Mouse (Mus musculus): ENCODE results near the gene Wwox. TPM values are rescaled to one million over a fixed set of nuclear protein-coding genes. Genes with fewer than 3 reads are reported as not detected.

Gene Wwox
- total RNA-seq, 2 experiments from 2014 or later: 7.4 to 8.1 TPM

DNA sequence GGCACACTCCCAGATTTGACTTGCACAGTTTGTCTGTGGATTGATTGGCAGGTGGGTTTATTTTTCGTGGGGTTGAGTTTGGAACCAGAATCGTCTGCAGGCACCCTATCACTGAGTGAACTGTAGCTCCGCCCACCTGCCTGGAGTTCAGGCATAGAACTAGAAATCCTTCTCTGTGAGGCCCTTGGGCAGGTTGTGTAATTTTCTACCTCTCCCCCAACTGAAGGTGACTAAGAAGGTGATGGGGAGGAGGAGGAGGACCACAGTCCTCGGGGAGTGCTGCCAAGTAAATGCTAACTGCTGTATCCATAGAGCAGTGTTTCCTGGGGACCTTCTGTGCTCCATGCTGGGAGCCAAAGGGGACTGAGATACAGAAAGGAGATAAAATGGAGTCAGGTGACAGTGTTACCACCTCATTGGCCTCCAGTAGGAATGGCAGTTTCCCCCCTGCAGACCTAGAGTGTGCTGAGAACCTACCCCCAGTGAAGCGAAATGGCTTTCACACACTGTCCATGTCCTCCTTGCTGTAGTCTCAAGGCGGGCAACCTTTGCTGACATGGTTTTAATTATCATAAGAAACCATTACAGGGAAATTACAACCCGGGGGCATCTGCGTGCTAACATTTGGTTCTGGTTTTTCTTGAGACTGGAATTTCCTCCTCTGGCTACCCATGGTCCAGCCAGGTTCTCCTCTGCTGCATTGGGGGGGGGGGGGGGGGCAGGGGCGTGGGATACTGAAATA, 195.4 kb downstream of the Wwox start:
- intact Hi-C loops (cut with DNase I): no loop called here
- no peak for DNase-seq

DNA sequence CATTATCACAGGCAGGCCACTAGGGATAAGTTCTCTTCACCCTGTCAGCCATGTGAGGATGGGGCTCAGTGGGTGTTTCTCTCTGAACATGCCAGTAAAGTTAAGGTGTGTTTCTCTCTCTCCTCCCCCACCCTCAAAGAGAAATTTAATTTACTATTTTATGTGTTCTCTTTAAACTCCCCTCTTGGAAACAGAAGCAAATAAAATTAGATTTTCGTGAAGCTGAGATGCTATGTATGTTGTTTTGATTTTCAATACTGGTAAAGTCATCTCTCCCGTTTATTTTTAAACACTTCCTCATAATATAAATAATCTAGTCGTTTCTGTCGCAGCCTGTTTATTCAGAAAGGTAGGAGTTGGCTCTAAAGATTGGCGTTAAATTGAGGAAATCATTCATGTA, 196.9 kb downstream of the Wwox start:
- intact Hi-C loops (cut with DNase I): no loop called here
- DNase-seq: no peak

DNA sequence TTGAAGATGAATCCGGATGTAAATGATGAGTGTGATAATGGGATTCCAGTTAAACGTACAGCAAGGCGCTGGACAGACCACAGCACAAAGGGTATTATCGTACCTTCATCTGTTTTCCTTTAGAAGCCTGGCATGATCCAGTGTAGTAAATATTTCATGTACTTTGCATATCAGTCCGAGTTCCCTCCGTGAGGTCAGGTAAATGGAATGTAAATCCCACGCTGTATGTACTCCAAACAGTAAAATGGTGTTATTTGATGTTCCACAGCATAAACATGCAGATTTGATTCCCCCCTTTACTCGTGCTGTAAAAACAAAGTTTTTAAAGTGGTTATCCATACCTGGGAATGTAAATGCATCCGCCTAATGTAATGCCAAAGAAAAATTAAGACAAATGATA, 202.4 kb downstream of the Wwox start:
- intact Hi-C loops (cut with DNase I): no loop called here
- DNase-seq: no peak

DNA sequence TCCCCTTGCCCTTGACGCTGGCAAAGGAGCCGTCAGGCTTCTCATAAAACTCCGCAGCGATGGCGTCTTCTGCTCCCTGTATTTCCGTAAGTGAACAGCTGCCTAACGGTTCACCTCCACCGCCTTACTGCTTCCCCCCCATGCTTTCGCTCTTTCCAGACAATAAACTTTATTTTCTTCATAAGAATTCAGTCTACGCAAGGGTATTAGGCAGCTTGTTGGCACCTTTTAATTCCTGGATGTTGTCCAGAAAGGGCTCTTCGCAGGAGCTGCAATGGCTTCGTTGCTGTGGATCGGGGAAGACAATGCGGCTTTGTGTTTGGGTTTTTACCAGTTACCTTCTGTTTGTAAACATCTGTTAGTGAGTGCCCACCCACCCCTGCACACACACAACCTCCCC, 211.3 kb downstream of the Wwox start:
- intact Hi-C loops (cut with DNase I): no loop called here

DNA sequence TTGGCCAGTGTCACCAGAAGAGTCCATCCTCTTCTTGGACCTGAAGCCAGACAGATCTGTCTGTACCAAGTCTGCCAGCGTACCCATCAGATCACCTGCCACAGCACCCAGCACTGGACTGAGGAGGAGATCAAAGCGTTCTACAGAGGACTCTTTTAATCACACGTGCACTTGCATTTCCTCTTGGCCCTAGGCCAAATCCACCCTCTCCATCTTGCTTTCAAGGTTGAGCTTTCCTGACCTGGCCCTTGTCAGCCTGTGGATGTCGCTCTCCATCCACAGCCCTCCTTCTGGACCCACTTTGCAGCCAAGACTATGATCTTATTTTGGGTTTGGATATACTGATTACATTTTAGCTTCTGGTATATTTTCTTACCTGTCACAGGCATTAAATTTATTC, 218.3 kb downstream of the Wwox start:
- intact Hi-C loops (cut with DNase I): no loop called here
- peak in 1 of 2 experiments; percentile 7 for DNase-seq

More for the DNA sequence above, 211.3 kb downstream of the Wwox start:
- DNase-seq: no peak

DNA sequence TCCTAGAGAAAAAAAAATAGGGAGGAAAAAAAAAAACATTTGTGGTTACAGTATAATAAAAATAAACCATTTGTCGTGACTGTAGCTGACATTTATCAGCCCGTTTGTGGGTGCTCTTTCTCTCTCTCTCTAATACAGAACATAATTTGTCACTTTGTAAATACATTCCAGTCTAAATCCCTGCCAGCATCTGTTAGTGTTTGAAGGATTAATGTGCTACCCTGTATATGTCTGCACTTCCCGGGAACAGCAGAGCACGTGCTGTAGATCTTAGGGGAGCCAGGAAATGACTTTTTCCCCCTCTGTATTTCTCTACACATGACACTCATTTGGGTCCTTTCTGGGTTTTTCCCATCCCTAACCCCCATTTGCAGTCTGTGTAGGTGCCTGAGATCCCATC, 219.0 kb downstream of the Wwox start:
- intact Hi-C loops (cut with DNase I): no loop called here
- DNase-seq: no peak

DNA sequence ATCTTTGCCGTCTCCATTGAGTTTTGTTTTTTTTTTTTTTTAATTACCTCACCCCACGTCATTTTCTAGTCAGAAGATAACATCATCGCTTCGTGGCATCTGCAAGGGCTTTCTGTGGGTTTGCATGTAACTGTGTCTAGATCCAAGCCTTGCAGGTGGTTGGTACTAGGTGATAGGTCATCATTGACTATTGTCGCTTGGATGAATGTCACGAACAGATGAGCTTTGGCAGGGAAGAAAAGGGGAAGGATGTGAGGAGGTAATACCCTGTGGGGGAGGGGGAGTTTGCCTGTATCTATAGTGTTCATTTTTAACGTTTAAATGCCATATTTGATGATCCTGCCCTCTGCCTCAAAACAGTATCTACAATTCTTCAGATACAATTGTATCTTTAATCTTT, 223.6 kb downstream of the Wwox start:
- no peak for DNase-seq
- intact Hi-C loops (cut with DNase I): no loop called here

DNA sequence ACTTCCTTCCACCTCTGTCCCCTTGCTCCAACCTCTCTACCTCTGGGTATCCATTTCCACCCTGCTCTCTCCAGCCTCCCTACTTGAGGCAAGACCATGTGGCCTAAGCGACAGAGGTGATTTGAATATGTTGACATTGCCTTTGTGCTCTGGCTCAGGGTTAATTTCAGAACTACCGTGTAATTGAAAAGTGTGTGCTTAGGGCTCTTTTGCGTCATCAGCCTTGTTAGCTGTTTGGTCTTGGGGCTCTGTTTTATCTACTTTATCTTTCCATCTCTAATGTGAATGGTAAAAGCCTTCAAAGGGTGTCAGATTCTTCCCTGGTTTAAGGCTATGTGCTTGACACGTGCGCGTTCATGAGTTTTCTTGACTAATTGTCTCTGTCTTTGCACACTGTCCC, 226.1 kb downstream of the Wwox start:
- no peak for DNase-seq
- intact Hi-C loops (cut with DNase I): no loop called here

DNA sequence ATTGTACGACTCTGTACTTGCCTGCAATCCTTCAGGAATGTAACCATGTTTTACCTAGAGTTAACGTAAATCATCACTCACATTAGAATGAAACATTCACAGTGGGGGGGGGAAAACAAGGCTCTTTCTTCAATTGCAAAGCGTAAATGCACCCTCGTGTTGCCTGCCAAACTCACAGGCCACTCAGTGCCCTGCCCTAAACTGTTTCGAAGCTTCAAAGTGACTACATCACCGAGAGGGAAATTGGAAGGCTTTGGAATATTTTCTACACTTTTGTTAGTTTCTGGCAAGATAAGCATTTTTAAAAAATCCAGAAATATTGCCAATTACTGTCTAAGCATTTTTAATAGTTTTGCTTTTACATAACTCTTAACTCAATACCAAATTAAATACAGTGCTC, 231.3 kb downstream of the Wwox start:
- DNase-seq: peak in 1 of 2 experiments; percentile 1
- intact Hi-C loops (cut with DNase I): no loop called here

DNA sequence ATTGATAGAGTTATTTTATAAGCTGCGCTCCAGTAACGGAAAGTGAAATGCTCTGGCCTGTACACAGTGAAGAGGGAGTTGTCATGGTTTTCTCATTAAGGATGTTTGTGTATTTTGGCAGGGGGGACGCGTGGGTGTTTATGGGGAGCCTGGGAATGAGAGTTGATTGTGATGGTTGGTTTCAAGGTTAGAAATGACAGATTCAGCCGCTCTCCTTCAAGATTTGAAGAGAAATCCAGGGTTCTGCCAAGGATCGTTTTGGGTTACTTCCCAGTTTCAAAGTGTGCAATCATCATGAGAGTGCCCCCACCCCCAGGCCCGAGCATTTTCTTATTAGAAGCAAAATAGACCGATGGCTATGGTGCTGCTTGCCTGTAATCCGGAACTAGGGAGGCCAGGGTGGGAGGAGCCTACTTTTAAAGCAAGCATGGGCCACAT, 231.8 kb downstream of the Wwox start:
- peak; percentile 68 to 77 for DNase-seq
- intact Hi-C loops (cut with DNase I): no loop called here

DNA sequence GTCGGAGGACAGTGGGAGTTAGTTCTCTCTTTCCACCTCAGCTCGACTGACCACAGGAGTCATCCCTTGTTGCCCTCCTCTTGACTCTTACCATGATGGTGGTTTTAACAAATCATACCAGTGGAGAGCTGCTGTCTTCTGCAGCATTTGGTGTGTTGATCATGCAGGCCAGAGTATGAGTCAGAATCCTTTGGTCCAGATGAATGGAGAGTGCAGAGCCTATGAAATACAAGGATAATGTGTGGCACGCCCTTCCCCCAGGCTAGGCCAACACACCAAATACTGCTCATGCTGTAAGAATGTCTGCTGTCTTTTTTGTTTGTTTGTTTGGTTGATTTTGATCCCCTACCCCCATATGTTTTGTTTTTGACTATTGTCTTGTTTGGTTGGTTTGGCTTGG, 234.0 kb downstream of the Wwox start:
- DNase-seq: no peak
- intact Hi-C loops (cut with DNase I): no loop called here

DNA sequence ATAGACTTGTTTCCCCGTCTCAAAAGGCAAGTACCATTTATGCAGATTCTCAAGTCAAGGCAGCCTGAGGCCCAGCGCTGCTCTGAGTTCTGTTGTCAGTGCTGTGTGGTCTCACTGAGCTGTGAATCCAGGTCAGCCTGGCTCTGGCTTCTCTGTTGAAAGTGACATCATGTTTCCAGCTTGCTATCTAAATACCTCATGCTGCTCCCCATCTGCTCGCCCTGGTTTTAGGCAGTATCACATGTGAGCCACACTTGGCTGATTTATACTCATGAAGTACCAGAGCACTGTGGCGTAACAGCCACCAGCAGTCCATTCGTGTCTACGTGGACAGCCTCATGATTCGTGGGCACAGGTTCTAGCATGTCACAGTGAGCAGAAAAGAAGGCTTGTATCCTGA, 235.7 kb downstream of the Wwox start:
- intact Hi-C loops (cut with DNase I): no loop called here
- DNase-seq: peak; percentile 23 to 29

DNA sequence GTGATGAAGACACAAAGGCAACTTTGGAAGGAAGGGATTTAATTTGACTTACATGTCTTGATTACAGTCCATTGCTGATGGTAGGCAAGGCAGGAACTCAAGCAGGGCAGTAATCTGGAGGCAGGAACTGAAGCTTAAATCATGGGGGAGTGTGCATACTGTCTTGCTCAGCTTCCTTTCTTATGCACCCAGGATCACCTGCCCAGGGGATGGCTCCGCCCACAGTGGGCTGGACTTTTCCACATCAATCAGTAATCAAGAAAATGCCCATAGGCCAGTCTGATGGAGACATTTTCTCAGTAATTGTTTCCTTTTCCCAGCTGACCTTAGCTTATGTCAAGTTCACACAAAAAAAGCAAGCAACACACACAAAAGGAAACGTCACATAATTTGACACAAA, 237.5 kb downstream of the Wwox start:
- no peak for DNase-seq
- intact Hi-C loops (cut with DNase I): no loop called here

DNA sequence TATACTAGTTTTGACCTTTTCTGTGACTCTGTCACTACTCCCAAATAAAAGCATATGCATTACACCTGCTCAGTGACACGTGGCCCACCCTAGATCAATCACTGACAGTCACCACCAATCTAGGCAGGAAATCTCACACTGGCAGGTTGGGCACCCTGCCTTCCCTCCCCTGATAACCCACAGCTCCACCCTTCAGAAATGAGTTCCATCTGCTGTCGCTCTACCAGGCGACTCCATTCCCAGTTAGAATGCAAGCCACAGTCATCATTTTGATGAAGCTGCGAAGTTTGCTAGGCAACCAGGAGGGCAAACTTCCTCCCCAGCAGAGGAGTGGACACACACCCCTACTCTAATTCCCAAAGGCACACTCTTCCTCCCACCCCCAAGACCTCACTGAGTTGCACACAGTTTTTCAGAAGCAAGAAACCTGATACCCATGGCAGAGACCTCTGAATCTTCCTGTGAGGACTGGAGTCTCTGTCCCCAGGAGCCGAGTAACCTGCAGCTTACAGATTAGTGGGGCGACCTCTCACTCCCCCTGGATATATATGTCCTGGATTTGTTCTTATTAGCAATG, 238.2 kb downstream of the Wwox start:
- intact Hi-C loops (cut with DNase I): no loop called here
- DNase-seq: no peak

DNA sequence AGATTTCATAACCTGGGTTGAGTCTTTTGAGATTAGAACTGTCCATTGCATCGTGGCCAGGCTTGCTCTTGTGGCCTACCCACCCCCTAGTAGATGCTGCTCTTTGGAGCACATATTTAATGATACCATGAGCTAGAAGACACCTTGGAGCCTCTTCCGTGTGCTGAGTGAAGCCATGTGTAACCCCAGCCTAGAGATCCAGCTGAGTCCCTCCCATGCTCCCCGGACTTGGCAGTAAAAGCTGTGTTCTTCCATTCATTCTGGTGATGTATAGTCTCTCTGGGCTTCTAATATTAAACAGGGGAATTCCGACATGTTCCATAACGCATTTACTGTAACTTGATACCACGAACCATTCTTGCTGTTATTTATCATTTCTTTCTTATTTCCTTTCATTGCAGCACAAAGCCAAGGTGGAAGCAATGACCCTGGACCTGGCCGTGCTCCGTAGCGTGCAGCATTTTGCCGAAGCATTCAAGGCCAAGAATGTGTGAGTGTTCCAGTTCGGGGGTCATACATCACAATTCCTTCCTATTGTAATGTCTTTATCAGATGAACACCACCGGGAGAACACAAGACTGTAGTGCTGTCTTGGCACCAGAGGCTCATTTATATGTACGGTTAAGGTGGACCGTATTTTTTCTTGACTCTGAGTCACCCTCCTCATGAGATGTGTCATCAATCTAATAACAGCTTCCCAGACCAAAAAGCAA, 240.1 kb downstream of the Wwox start:
- DNase-seq: no peak
- intact Hi-C loops (cut with DNase I): no loop called here

DNA sequence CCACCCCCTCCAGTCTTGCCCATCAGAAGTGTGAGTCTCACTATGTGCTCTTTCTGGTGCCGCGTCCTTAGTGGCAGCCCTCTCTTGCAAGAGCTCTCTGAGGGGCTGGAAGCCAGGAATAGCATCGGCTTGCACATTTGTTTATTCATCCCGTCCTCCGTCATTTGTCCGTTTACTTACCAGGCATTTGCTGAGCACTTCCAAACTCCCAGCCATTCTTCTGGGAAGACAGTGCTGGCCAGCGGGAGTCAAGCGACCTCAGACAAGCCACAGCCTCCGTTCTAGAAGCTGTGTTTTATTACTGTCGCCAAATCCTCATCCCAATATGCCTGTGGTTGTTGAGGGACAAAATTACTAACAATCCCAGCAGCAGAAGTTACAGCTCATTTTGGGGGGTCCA, 241.7 kb downstream of the Wwox start:
- intact Hi-C loops (cut with DNase I): no loop called here
- DNase-seq: no peak

DNA sequence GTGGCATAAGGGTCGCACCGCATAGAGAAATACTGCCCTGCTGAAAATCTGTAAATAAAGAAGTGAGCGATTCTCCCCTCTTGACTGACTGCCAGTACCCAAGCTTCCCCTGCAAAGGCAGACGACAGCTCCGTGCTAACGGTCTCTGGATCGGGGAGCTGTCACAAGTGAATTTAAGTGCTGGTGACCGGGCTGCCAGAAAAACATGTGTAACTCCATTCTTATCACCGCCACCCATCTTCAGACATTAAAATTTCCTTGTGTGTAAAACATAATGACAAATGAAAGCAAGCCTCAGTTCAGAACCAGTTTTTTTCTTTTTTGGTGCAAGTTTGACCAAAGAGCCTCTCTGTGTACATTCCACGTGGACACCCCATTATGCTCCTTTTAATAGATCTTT, 242.7 kb downstream of the Wwox start:
- DNase-seq: no peak
- intact Hi-C loops (cut with DNase I): no loop called here

DNA sequence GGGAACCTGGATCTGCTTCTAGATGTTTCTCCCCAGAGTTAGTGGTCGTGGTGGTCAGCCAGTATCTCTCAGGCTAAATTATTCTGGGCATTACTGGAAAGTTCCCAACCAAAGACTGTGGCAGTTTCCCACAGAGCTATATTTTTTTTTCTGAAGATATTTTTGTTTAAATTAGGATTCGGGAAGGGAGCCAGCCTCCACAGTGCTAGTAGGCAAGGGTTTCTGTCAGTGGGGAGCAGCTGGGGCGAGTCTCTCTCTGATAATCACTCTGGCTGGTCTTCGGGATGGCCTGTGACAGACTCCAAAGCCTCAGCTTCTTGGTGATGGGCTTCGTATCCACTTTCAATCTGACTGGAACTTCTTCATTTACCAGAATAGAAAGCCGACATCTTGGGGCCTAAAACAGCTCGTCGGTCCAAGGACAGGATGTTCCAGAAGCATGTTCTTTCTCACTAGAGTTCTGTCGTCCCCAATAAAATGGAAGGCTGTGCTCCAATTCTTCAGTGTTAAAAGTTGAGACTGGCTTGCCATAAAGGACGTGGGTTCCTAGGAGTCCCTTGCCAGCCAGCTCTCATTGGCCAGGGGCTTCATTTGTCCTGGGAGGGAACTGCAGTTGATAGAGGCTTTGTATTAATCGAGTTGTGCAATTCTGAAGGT, 244.7 kb downstream of the Wwox start:
- peak in 1 of 2 experiments; percentile 9 for DNase-seq
- intact Hi-C loops (cut with DNase I): no loop called here

DNA sequence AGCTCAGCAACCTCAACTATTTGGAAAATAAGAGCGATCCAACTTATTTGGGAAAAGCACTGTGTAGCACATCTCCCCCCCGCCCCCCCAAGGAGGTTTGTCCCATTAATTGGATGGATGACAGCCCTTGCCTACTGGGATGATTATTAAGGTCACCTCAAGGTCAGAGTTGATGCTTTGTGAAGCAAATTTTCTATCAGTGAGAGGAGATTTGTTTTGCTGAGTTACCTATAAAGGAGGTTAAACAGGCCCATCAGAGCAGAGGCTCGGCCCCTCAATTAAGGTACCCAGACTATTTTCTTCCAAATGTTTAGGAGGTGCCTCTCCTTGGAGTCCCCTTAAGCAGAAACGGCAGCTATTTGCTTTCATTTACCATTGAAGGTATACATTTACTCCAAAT, 247.0 kb downstream of the Wwox start:
- intact Hi-C loops (cut with DNase I): no loop called here
- DNase-seq: no peak

DNA sequence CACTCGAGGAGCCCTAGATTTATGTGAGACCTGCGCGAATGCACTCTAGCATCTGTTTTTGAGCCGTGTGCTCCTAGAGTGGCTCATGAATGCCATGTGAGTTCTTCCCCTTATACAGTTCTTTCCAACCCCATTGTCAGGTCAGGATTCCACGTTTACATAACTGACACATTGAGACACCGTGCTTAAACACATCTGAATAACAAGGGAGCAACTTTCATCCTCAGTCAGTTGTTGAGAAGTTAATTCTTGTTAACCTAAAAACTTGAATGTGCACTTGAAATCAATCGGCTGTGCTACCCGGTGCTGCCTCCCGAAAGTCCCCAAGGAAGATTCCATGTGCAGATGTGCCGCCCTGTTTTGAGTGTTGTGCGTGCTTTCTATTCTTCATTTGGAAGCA, 249.3 kb downstream of the Wwox start:
- no peak for DNase-seq
- intact Hi-C loops (cut with DNase I): no loop called here

DNA sequence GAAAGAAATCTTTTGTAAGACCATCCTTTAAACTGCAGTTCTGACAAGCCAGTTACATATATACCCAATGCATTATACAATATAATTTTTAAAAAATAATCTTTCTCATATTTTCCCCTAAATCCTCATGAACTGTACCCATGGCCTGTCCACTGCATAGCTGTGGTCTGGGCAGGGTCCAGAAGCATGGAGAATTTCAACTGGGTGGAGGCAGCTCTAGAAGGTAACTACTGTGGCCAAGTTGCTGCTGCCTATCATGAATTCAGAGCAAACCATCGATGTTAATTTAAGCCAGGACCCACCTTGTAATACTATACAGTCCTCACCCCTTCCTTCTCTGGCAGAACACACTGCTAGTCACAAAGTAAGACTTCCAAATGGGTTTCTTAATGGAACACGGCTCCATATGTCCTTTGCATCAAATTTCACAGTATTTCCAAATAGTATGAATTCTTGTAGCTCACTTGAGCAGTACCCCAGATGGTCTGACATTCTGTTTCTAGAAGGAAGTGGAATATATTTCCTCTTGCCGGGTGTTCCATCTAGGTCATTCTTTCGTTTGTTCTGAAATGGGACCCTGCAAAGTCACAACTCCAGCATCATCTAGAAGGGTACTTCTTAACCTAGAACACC, 255.2 kb downstream of the Wwox start:
- intact Hi-C loops (cut with DNase I): no loop called here
- DNase-seq: no peak

Data from heart, postnatal 10 days (tissue).